Mouse (Mus musculus) activated CD4-positive, CD25-positive, alpha-beta regulatory T cell, adult 4 months (primary cell): Measurements from ENCODE around the gene Maml3. TPM values are rescaled to one million over a fixed set of nuclear protein-coding genes. Genes with fewer than 3 reads are reported as not detected.

Experiments
- ATAC-seq: one replicate; pipeline ENCODE4 v1.8.0; 2017
- polyA plus RNA-seq, 2 experiments: library from polyadenylated mRNA; unstranded; fragments of 100-300 nt; shearing (Covaris generic); gene quantifications; one replicate each; pipeline ENCODE4 v1.2.1; 2017

The Maml3 gene
- polyA plus RNA-seq, 2 experiments from 2014 or later: 0.55 to 0.67 TPM

GRCm38 (mm10) chr3:51817919-51818318 lies 287.0 kb downstream of the Maml3 start:
- no peak for ATAC-seq

- no peak for ATAC-seq
These were observed 287.5 kb downstream of the Maml3 start for GRCm38 (mm10) chr3:51817329-51817728.

GRCm38 (mm10) chr3:51816517-51817285 lies 288.2 kb downstream of the Maml3 start:
- ATAC-seq: no peak

GRCm38 (mm10) chr3:51814073-51814472 lies 290.8 kb downstream of the Maml3 start:
- ATAC-seq: no peak

GRCm38 (mm10) chr3:51813186-51813585 lies 291.7 kb downstream of the Maml3 start:
- ATAC-seq: no peak

GRCm38 (mm10) chr3:51810731-51811130 lies 294.1 kb downstream of the Maml3 start:
- no peak for ATAC-seq

- no peak for ATAC-seq
These were observed 295.1 kb downstream of the Maml3 start for GRCm38 (mm10) chr3:51809822-51810221.

GRCm38 (mm10) chr3:51807981-51808870 lies 296.6 kb downstream of the Maml3 start:
- ATAC-seq: no peak

GRCm38 (mm10) chr3:51805488-51806318 lies 299.2 kb downstream of the Maml3 start:
- ATAC-seq: no peak

- ATAC-seq: no peak
These were observed 301.0 kb downstream of the Maml3 start for GRCm38 (mm10) chr3:51803903-51804302.

- no peak for ATAC-seq
These were observed 305.2 kb downstream of the Maml3 start for GRCm38 (mm10) chr3:51799650-51800049.

GRCm38 (mm10) chr3:51796838-51797237 lies 308.0 kb downstream of the Maml3 start:
- ATAC-seq: no peak

- no peak for ATAC-seq
These were observed 308.6 kb downstream of the Maml3 start for GRCm38 (mm10) chr3:51796219-51796828.

GRCm38 (mm10) chr3:51791542-51791941 lies 313.3 kb downstream of the Maml3 start:
- ATAC-seq: no peak

- ATAC-seq: no peak
These were observed 315.4 kb downstream of the Maml3 start for GRCm38 (mm10) chr3:51789389-51789904.

- no peak for ATAC-seq
These were observed 316.1 kb downstream of the Maml3 start for GRCm38 (mm10) chr3:51788591-51789339.

GRCm38 (mm10) chr3:51787945-51788344 lies 316.9 kb downstream of the Maml3 start:
- ATAC-seq: no peak

GRCm38 (mm10) chr3:51785796-51786195 lies 319.1 kb downstream of the Maml3 start:
- no peak for ATAC-seq

- ATAC-seq: no peak
These were observed 322.7 kb downstream of the Maml3 start for GRCm38 (mm10) chr3:51782191-51782590.

- no peak for ATAC-seq
These were observed 325.9 kb downstream of the Maml3 start for GRCm38 (mm10) chr3:51778738-51779592.
